Mouse (Mus musculus) small intestine, adult 2 months (tissue): ENCODE data around the gene Gzmm. TPM values are rescaled to one million over a fixed set of nuclear protein-coding genes. Genes with fewer than 3 reads are reported as not detected.
A peak's percentile ranks its signal among the peaks of the same experiment; 100 is the strongest.

Source experiments
- H3K27ac ChIP-seq: fragments of 200-500 bp; 2 replicates; pipeline ENCODE4 v1.5.1; 2012; ENCODE audit warnings: low read depth, low read length, control low read depth, inconsistent platforms; ENCODE audit not compliant: insufficient read depth
- H3K27me3 ChIP-seq: fragments of 200-500 bp; 2 replicates; pipeline ENCODE4 v1.6.1; 2012; ENCODE audit warnings: mild to moderate bottlenecking, moderate library complexity, low read length, inconsistent platforms; ENCODE audit not compliant: control insufficient read depth, insufficient read depth
- H3K36me3 ChIP-seq: fragments of 200-500 bp; 2 replicates; pipeline ENCODE4 v1.6.1; 2012; ENCODE audit warnings: mild to moderate bottlenecking, low read length, control low read depth, inconsistent platforms; ENCODE audit not compliant: control insufficient read depth, insufficient read depth
- H3K4me1 ChIP-seq: fragments of 200-500 bp; 2 replicates; pipeline ENCODE4 v1.6.1; 2012; ENCODE audit warnings: low read length, inconsistent platforms, mixed read lengths; ENCODE audit not compliant: control insufficient read depth, insufficient read depth, insufficient read length
- H3K4me3 ChIP-seq: fragments of 200-500 bp; 2 replicates; pipeline ENCODE4 v1.5.1; 2012; ENCODE audit warnings: low read depth, mild to moderate bottlenecking, control low read depth, inconsistent platforms, low read length, moderate library complexity
- CTCF ChIP-seq: fragments of 200-500 bp; IDR thresholded peaks from 2 replicates; pipeline ENCODE4 v1.5.1; 2012; ENCODE audit warnings: low read depth, mild to moderate bottlenecking, control low read depth, inconsistent platforms, low read length, moderate library complexity, mixed read lengths; ENCODE audit not compliant: insufficient replicate concordance, insufficient read length; ENCODE audit errors: extremely low read depth
- POLR2A ChIP-seq: fragments of 200-500 bp; IDR thresholded peaks from 2 replicates; pipeline ENCODE4 v1.6.1; 2012; ENCODE audit warnings: low read depth, mild to moderate bottlenecking, control low read depth, inconsistent platforms, low read length, moderate library complexity
- WGBS: fragments of 180-500 bp; shearing (Covaris S2); methylation state at CpG from one replicate; pipeline ENCODE4 v1.1.7; 2018; 5-methylcytosine and 5-hydroxymethylcytosine counted together
- polyA plus RNA-seq: library from polyadenylated mRNA; depleted of rRNA; stranded (reverse); fragments of >200 nt; gene quantifications from 2 replicates; pipeline ENCODE4 v1.2.3, GENCODE M21; 2012

Gene Gzmm
- polyA plus RNA-seq, 1 experiment, result 0.52 TPM

- H3K27ac ChIP-seq, result no peak overlapping the region
- peaks cover 47% of the 10 kb centered on the region for H3K4me1 ChIP-seq
- 0 out of 2 replicates have a peak, but pooled peaks cover 4% of the 10 kb centered on the region for H3K36me3 ChIP-seq
- no peaks in the 10 kb centered on the region for H3K27me3 ChIP-seq
- no peak for TF ChIP-seq CTCF
- TF ChIP-seq POLR2A, result no peak
- WGBS, result 77% methylated on average over 10 of the region's 10 CpGs
- no peak overlapping the region for H3K4me3 ChIP-seq
Measured at GRCm38 (mm10) chr10:79703541-79703940, 14.7 kb downstream of the Gzmm start.

GRCm38 (mm10) chr10:79704065-79704969 lies 15.5 kb downstream of the Gzmm start, which contains the start of gene Bsg:
Gene Bsg, plus strand, starts transcription at chr10:79704491.
- Histone ChIP-seq H3K4me1 (peaks cover 48% of the 10 kb centered on the region), H3K27ac (peak within 1 kb of the TSS; percentile 71), H3K4me3 (peak within 1 kb of the TSS; percentile 93), H3K36me3 (peaks cover 11% of the 10 kb centered on the region), H3K27me3 (no peaks in the 10 kb centered on the region)
- WGBS, result under 1% methylated on average over 65 of the region's 65 CpGs
- TF ChIP-seq POLR2A, result peak; percentile 96
- peak; percentile 50; the same call in 1 of the 2 replicates for TF ChIP-seq CTCF

- H3K36me3 ChIP-seq, result peaks cover 17% of the 10 kb centered on the region
- TF ChIP-seq POLR2A, result no peak
- TF ChIP-seq CTCF, result no peak
- 0% methylated on average over 10 of the region's 10 CpGs for WGBS
- no peaks in the 10 kb centered on the region for H3K27me3 ChIP-seq
- H3K4me1 ChIP-seq, result peaks cover 48% of the 10 kb centered on the region
- H3K27ac ChIP-seq, result peak overlapping the region; percentile 71; the same call in 1 of the 2 replicates
- H3K4me3 ChIP-seq, result peak overlapping the region; percentile 93
Measured at GRCm38 (mm10) chr10:79704970-79705360, 16.1 kb downstream of the Gzmm start.

- Histone ChIP-seq H3K4me3 (peak overlapping the region; percentile 93; the same call in 1 of the 2 replicates), H3K4me1 (peaks cover 43% of the 10 kb centered on the region), H3K27ac (no peak overlapping the region), H3K36me3 (peaks cover 26% of the 10 kb centered on the region), H3K27me3 (no peaks in the 10 kb centered on the region)
- TF ChIP-seq POLR2A (no peak), CTCF (no peak)
- WGBS, result 48% methylated on average over 5 of the region's 5 CpGs
Measured at GRCm38 (mm10) chr10:79705951-79706350, 17.1 kb downstream of the Gzmm start.

GRCm38 (mm10) chr10:79706406-79707094 lies 17.7 kb downstream of the Gzmm start:
- no peak overlapping the region for H3K27ac ChIP-seq
- H3K27me3 ChIP-seq, result no peaks in the 10 kb centered on the region
- no peak for TF ChIP-seq POLR2A
- TF ChIP-seq CTCF, result no peak
- peaks cover 32% of the 10 kb centered on the region for H3K36me3 ChIP-seq
- WGBS, result 46% methylated on average over 5 of the region's 5 CpGs
- H3K4me1 ChIP-seq, result peaks cover 37% of the 10 kb centered on the region
- peak overlapping the region; percentile 93; the same call in 1 of the 2 replicates for H3K4me3 ChIP-seq

GRCm38 (mm10) chr10:79707162-79707561 lies 18.3 kb downstream of the Gzmm start:
- TF ChIP-seq CTCF, result no peak
- no peak for TF ChIP-seq POLR2A

GRCm38 (mm10) chr10:79707759-79708158 lies 18.9 kb downstream of the Gzmm start:
- WGBS, result 41% methylated on average over 4 of the region's 4 CpGs
- no peak overlapping the region for H3K27ac ChIP-seq
- no peaks in the 10 kb centered on the region for H3K27me3 ChIP-seq
- no peak for TF ChIP-seq CTCF
- no peak for TF ChIP-seq POLR2A
- peaks cover 38% of the 10 kb centered on the region for H3K36me3 ChIP-seq
- H3K4me3 ChIP-seq, result no peak overlapping the region
- peaks cover 35% of the 10 kb centered on the region for H3K4me1 ChIP-seq

More at GRCm38 (mm10) chr10:79707162-79707561, 18.3 kb downstream of the Gzmm start:
- H3K4me1 ChIP-seq, result peaks cover 35% of the 10 kb centered on the region
- no peaks in the 10 kb centered on the region for H3K27me3 ChIP-seq
- H3K36me3 ChIP-seq, result peaks cover 38% of the 10 kb centered on the region
- H3K4me3 ChIP-seq, result no peak overlapping the region
- H3K27ac ChIP-seq, result no peak overlapping the region
- 52% methylated on average over 1 of the region's 1 CpGs for WGBS
